Mouse (Mus musculus) liver, embryonic 14 days (tissue): Measurements from ENCODE around the gene E330034G19Rik. TPM values are rescaled to one million over a fixed set of nuclear protein-coding genes. Genes with fewer than 3 reads are reported as not detected.

Source experiments
- polyA plus RNA-seq: library from polyadenylated mRNA; depleted of rRNA; stranded (reverse); fragments of >200 nt; gene quantifications from 2 replicates; pipeline ENCODE4 v1.2.3, GENCODE M21; 2012; rRNA removed

E330034G19Rik gene
- polyA plus RNA-seq: not detected in 2 replicates

GRCm38 (mm10) chr14:24292914-24293313 is at the start of gene E330034G19Rik:
Gene E330034G19Rik, plus strand, starts transcription at chr14:24293214.

GRCm38 (mm10) chr14:24245177-24246081 is 47.6 kb upstream of the E330034G19Rik start, which contains the start of gene Dlg5:
Gene Dlg5, minus strand, starts transcription at chr14:24245920.

Other genes with a start within 250 kb of the E330034G19Rik start
- gene Dlg5, start 47.3 kb upstream of the E330034G19Rik start, polyA plus RNA-seq: 1.5 and 2.0 TPM in 2 replicates
- 4.3 and 4.9 TPM in 2 replicates for gene Polr3a, start 193.8 kb downstream of the E330034G19Rik start, polyA plus RNA-seq
- gene Rps24, start 193.9 kb downstream of the E330034G19Rik start, polyA plus RNA-seq: 1,892 and 2,003 TPM in 2 replicates